Mouse (Mus musculus) urinary bladder, postnatal 36 days (tissue): ENCODE data around the gene Jph3.
A peak's percentile ranks its signal among the peaks of the same experiment; 100 is the strongest.

Experiments used
- DNase-seq, 2 experiments: peaks; one replicate each; pipeline ENCODE4 v3.0.0; 2022; ENCODE audit warnings: low spot score in 2 of 2, mixed read lengths in 1 of 2

Jph3 gene

GRCm38 (mm10) chr8:121729323-121729722 lies at the start of gene Jph3:
Gene Jph3 (plus strand): TSS chr8:121729623.
- no peak for DNase-seq

- no peak for DNase-seq
Measured at GRCm38 (mm10) chr8:121680896-121681295, 48.5 kb upstream of the Jph3 start.

GRCm38 (mm10) chr8:121681457-121681856 lies 48.0 kb upstream of the Jph3 start:
- no peak for DNase-seq

DNA sequence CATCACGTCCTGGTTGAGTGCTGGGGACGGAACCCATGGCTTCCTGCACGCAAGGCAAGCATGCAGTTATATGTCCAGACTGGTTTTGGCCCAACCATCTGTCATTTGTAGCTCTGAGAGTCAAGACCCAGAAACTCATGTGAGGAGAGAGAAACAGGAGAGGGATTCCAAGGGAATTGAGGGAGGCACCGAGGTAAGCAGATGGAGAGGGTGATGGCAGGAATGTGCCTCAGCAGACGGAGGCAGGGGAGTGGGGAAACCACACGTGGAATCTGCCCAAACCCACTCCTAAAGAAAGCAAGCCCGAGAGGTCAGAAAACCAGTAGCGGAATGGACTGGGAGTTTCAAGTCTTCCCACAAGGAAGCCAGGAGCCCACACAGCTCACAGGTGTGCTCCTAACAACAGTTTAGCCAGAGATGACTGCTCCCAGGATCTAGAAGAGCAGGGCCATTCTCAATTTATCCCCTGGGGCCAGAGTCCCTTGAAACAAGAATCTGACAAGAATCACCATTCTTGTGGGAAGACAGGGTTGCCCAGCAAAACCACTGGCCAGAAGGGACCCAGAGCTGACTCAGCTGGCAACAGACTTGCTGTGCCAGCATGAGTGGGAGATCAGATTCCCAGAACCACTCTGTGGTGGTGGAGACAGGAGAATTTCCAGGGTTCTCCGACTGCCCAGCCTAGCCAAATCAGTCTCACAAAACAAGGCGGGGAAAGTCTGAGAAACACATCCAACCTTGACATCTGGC lies 46.2 kb upstream of the Jph3 start:
- DNase-seq: no peak

GRCm38 (mm10) chr8:121685419-121685818 lies 44.0 kb upstream of the Jph3 start:
- peak; percentile 52 to 63 for DNase-seq

DNA sequence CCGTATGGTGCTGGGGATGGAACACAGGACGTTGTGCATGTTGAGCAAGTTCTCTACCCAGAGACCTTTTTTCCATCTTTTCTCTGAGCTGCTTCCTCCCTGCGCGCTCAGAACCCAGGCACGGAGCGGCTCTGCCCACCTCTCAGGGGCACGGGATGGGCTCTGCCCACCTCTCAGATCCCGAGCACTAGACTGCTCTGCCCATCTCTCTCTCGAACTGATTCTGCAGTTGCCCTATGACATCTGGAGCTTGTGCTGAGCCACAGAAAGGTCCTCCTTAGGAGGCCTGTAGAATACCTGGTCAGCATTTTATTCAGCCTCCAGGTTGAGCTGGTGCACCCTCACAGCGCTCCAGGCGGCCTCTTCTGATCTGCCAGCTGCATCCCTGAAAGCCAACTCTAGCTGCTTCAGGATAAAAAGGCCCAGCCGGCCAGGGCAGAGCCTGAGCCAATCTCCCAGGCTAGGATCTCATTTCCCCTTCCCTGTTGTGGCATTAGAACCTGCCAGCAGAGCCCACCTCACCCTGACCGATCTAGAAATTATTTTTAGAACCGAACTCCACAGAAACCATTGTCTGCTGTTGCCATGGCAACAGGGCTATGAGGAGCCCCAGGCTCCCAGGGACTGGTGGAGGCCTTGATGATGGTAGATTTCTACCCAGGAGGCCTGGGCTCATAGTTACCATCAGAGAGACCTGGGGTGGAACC lies 41.8 kb upstream of the Jph3 start:
- no peak for DNase-seq

GRCm38 (mm10) chr8:121688496-121688895 lies 40.9 kb upstream of the Jph3 start:
- DNase-seq: no peak

DNA sequence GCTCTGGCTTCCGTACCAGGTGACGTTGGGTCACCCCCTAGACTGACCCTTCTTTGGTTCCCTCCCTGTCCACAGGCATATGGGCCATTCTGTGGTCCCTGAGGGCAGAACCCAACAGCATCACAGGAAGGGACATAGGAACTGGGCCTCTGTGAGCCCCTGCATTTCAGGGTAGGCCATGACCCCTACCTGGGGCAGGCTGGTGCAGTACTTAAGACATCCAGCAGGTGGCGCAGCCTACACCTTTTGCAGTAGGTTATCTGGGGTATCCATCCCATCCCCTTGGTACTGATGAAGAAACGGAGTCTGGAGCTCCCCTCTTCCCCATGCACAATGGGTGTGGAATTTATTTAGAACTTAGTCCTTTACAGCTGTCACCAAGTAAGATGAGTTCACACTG lies 35.0 kb upstream of the Jph3 start:
- peak; percentile 12 to 20 for DNase-seq

DNA sequence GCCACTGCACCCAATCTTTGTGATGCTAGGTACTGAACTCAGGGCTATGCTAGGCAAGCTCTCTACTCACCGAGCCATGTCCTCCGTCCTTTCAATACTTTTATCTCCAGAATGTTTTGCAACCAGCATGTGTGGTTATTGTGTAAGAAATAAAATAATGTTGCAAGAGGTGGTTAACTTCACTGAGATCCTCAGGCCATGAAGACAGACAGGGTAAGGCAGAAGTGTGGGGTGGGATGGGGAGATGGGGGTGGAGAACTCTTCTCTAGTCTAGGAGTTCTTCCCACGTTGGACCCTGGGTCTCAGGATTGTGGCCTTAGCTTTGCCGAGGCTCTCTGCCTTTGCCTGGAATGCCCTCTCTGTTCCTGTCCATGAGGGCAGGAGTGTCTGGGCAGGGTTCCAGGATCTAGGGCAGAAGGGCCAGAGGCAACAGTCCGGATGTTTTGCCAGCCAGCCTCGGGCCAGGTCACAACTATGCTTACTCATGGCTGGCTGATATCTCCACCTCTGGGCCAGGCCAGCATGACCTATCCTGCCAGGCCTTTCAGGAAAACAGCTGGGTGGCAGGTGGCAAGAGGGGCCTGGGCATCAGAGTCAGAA lies 33.7 kb upstream of the Jph3 start:
- DNase-seq: peak in 1 of 2 experiments; percentile 67

GRCm38 (mm10) chr8:121697735-121698614 lies 31.4 kb upstream of the Jph3 start:
- DNase-seq: no peak

- no peak for DNase-seq
Measured at GRCm38 (mm10) chr8:121698615-121699101, 30.8 kb upstream of the Jph3 start.

- no peak for DNase-seq
Measured at GRCm38 (mm10) chr8:121699936-121700335, 29.5 kb upstream of the Jph3 start.

DNA sequence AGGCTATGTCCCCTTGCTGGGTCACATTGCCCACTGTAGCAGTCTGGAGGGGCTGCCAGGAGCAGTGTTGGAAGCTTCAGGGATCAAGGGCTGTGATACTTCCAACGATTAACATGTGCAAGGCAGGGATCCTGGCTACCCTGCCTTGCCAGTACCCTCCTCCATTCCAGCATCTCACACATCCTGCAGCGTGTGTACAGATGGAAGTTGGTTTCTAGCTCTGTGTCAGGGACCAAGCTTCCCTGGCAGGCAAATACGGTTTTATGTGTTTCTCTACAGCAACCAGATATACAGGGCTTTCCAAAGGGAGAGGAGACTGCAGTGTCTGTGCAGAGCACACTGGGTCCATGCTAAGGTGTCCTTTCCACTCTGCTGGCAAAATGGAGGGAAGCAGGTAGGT lies 24.2 kb upstream of the Jph3 start:
- no peak for DNase-seq

DNA sequence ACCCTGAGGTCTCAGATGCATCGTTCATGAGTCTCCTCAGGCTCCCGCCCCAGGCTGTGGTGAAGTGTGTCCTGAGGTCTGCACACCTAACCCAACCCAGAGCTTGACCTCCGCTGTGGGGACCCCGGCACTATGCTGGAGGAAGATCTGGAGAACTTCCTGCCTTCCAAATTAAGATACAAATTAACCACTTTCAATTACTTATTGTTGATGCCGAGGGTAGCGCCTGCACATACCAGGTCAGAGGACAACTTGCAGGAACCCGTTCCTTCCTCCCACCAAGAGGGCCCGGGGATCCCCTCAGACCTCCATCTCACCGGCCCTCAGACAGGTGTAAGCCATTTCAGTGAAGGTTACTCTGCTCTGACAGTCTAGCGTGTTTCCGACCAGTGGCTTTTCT lies 22.5 kb upstream of the Jph3 start:
- DNase-seq: no peak

- DNase-seq: no peak
Measured at GRCm38 (mm10) chr8:121708406-121708805, 21.0 kb upstream of the Jph3 start.

DNA sequence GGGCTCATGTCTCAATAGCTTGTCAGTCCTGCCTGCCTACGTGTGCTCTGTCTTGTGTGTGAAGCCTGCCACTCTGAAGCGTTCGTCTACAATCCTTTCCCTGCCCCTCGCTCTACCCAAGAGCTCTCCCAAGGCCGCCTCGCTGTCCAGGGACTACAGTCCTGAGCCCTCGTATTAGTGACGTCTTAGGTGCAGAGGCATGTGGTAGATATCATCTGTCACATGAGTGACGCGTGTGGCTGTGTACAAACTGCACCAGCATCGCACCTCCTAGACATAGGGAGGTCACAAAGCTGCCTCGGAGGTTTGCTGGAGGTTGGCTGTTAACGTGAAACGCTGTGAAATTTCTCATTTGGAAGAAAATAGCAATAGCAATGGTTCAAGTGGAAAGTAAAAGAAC lies 11.9 kb upstream of the Jph3 start:
- DNase-seq: no peak

GRCm38 (mm10) chr8:121717982-121718425 lies 11.4 kb upstream of the Jph3 start:
- DNase-seq: peak; percentile 56 to 80

DNA sequence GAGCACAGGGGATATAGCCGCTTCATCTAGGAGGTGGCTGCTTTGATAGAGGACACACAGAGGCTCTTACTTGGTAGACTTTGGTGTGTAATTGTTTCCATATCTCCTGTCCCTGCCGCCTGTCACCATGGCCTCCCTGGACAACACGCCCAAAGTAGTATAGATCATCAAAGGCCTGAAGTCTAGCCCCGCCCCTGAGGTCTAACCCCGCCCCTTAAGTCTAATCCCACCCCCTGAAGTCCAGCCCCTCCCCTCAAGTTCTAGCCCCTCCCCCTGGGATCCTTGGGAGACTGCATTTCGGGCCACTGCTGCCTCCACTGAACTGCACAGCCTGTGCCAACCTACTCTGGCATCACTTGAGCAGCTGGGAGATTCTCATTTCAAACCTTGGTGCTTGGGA lies 10.5 kb upstream of the Jph3 start:
- DNase-seq: no peak

DNA sequence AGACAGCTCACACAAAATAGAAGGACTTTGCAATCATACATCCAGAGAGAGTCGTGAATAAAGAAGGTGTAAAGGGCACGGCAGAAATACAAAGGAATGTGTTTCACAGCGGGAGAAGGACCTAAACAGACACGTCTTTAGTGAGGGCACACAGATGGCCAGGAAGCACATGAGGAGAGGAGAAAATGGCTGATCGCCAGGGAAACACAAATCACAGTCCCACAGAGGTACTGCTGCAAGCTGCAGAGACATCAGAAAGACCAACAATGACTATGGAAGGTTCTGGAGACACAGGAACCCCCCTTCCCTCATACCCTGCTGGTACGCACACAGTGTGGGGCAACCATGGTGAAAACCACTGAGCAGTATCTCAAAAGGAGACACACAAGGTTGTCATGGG lies 8.4 kb upstream of the Jph3 start:
- DNase-seq: no peak

DNA sequence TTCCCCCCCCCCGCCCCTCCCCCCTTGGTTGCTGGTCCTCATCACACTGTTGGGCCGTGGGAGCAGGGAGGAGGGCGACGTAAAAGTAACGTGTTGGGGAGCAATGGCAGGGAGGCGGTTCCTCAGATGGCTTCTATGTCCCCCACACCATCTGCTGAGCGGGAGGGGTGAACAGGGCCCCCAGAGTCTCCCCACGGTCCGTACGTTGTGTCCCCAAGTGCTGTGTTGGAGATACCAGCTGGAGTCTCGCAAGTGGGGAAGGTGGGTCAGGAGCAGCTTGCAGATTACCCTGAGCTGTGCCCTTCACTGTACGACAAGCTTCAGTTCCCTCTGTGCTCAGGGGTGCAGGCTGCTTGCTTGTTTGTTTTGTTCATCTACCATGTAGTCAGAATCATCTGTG lies 5.6 kb upstream of the Jph3 start:
- no peak for DNase-seq

GRCm38 (mm10) chr8:121727164-121727563 lies 2.3 kb upstream of the Jph3 start:
- no peak for DNase-seq

- DNase-seq: no peak
Measured at GRCm38 (mm10) chr8:121729754-121730153, 331 bp downstream of the Jph3 start.
